Mouse (Mus musculus): ENCODE results near the gene Kcnk4. TPM values are rescaled to one million over a fixed set of nuclear protein-coding genes. Genes with fewer than 3 reads are reported as not detected.
"Not testable (repeated sequence)": the region's sequence is repeated elsewhere in the genome, so short reads cannot be mapped to it uniquely, and the experiment has no call there.

The Kcnk4 gene
- polyA plus RNA-seq, 1 experiment from 2014 or later, result 0.75 TPM

DNA sequence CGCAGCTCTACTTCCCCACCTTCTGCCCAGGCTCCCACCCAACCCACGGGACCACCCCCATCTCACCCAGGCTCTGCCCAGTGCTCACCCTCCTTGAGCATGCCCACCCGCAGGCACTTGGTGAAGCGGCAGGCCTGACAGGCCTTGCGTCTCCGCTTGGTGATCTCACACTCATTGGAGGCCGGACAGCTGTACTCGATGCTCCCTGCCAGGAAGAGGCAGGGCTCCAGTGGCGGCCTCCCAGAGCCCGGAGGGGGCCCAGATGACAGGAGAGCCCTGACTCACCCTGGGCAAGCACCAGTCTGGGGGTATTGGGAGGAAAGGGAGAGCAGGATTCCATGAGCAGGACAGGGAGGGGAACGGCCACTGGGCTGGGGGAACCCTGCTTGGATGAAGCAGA, 20.3 kb downstream of the Kcnk4 start:
- Histone ChIP-seq H3K4me2 (replicated peaks; ENCODE audit: low read depth) (no peak overlapping the region), H3K9me3 (ENCODE audit: control insufficient read depth, low read length) (no peaks in the 10 kb centered on the region), H3K4me3 (ENCODE audit: low read depth, low read length) (no peak overlapping the region), H3K4me1 (replicated peaks; ENCODE audit: control insufficient read depth, insufficient read depth) (no peaks in the 10 kb centered on the region), H3K27me3 (ENCODE audit: control insufficient read depth, insufficient read depth, low read length) (no peaks in the 10 kb centered on the region), H3K9ac (ENCODE audit: low read length) (0 out of 2 replicates have a peak overlapping the region, but pooled peaks have one; percentile 13), H3K36me3 (ENCODE audit: control insufficient read depth, insufficient read depth, low read length) (peaks cover 15% of the 10 kb centered on the region), H3K27ac (replicated peaks) (0 out of 2 replicates have a peak overlapping the region, but pooled peaks have one; percentile 18)
- no peak for TF ChIP-seq CTCF (IDR thresholded peaks at IDR 0.05; ENCODE audit: low read depth)
- no peak for TF ChIP-seq EP300 (optimal IDR thresholded peaks at IDR 0.05)
- DNase-seq (ENCODE audit: low spot score) (peak; percentile 14), ATAC-seq (ENCODE audit: low FRiP score, low TSS enrichment) (no peak)
- 60% methylated on average over 11 of the region's 11 CpGs for WGBS

GRCm38 (mm10) chr19:6913036-6913435, 21.3 kb downstream of the Kcnk4 start:
- no peak overlapping the region for H3K4me3 ChIP-seq (ENCODE audit: low read depth, low read length)
- peaks cover 3% of the 10 kb centered on the region; the same call in 1 of the 2 replicates for H3K4me1 ChIP-seq (replicated peaks; ENCODE audit: control insufficient read depth, insufficient read depth)
- no peak overlapping the region for H3K4me2 ChIP-seq (replicated peaks; ENCODE audit: low read depth)
- no peaks in the 10 kb centered on the region for H3K9me3 ChIP-seq (ENCODE audit: control insufficient read depth, low read length)
- TF ChIP-seq EP300 (optimal IDR thresholded peaks at IDR 0.05) (no peak), CTCF (IDR thresholded peaks at IDR 0.05; ENCODE audit: low read depth) (no peak)
- H3K9ac ChIP-seq (ENCODE audit: low read length), result no peak overlapping the region
- WGBS, result 72% methylated on average over 6 of the region's 6 CpGs
- no peaks in the 10 kb centered on the region for H3K27me3 ChIP-seq (ENCODE audit: control insufficient read depth, insufficient read depth, low read length)
- DNase-seq (ENCODE audit: low spot score) (no peak), ATAC-seq (ENCODE audit: low FRiP score, low TSS enrichment) (no peak)
- no peak overlapping the region for H3K27ac ChIP-seq (replicated peaks)
- peaks cover 15% of the 10 kb centered on the region for H3K36me3 ChIP-seq (ENCODE audit: control insufficient read depth, insufficient read depth, low read length)

GRCm38 (mm10) chr19:6912205-6912970, 21.9 kb downstream of the Kcnk4 start:
- 94% methylated on average over 15 of the region's 15 CpGs for WGBS
- Histone ChIP-seq H3K9me3 (ENCODE audit: control insufficient read depth, low read length) (no peaks in the 10 kb centered on the region), H3K4me3 (ENCODE audit: low read depth, low read length) (no peak overlapping the region), H3K9ac (ENCODE audit: low read length) (no peak overlapping the region), H3K27ac (replicated peaks) (no peak overlapping the region), H3K4me1 (replicated peaks; ENCODE audit: control insufficient read depth, insufficient read depth) (peaks cover 4% of the 10 kb centered on the region; the same call in 1 of the 2 replicates), H3K4me2 (replicated peaks; ENCODE audit: low read depth) (no peak overlapping the region), H3K27me3 (ENCODE audit: control insufficient read depth, insufficient read depth, low read length) (no peaks in the 10 kb centered on the region), H3K36me3 (ENCODE audit: control insufficient read depth, insufficient read depth, low read length) (peaks cover 15% of the 10 kb centered on the region)
- DNase-seq (ENCODE audit: low spot score) (peak; percentile 16), ATAC-seq (ENCODE audit: low FRiP score, low TSS enrichment) (no peak)
- TF ChIP-seq EP300 (optimal IDR thresholded peaks at IDR 0.05) (no peak), CTCF (IDR thresholded peaks at IDR 0.05; ENCODE audit: low read depth) (no peak)

GRCm38 (mm10) chr19:6911101-6912074, 22.9 kb downstream of the Kcnk4 start:
- peak overlapping the region; percentile 25; the same call in 1 of the 2 replicates for H3K4me2 ChIP-seq (replicated peaks; ENCODE audit: low read depth)
- no peak overlapping the region for H3K4me3 ChIP-seq (ENCODE audit: low read depth, low read length)
- no peak for TF ChIP-seq EP300 (optimal IDR thresholded peaks at IDR 0.05)
- TF ChIP-seq CTCF (IDR thresholded peaks at IDR 0.05; ENCODE audit: low read depth), result no peak
- H3K9me3 ChIP-seq (ENCODE audit: control insufficient read depth, low read length), result no peaks in the 10 kb centered on the region
- peak overlapping the region; percentile 4; the same call in 1 of the 2 replicates for H3K9ac ChIP-seq (ENCODE audit: low read length)
- WGBS, result 85% methylated on average over 19 of the region's 19 CpGs
- peaks cover 15% of the 10 kb centered on the region for H3K36me3 ChIP-seq (ENCODE audit: control insufficient read depth, insufficient read depth, low read length)
- peak; percentile 18 for DNase-seq (ENCODE audit: low spot score)
- 0 out of 2 replicates have a peak overlapping the region, but pooled peaks have one; percentile 4 for H3K27ac ChIP-seq (replicated peaks)
- no peaks in the 10 kb centered on the region for H3K27me3 ChIP-seq (ENCODE audit: control insufficient read depth, insufficient read depth, low read length)
- ATAC-seq (ENCODE audit: low FRiP score, low TSS enrichment), result no peak
- peaks cover 4% of the 10 kb centered on the region; the same call in 1 of the 2 replicates for H3K4me1 ChIP-seq (replicated peaks; ENCODE audit: control insufficient read depth, insufficient read depth)

GRCm38 (mm10) chr19:6910306-6910705, 24.0 kb downstream of the Kcnk4 start:
- H3K27ac ChIP-seq (replicated peaks), result peak overlapping the region; percentile 98
- H3K36me3 ChIP-seq (ENCODE audit: control insufficient read depth, insufficient read depth, low read length), result peaks cover 22% of the 10 kb centered on the region
- H3K9ac ChIP-seq (ENCODE audit: low read length), result peak overlapping the region; percentile 64
- not testable (repeated sequence) for H3K27me3 ChIP-seq (ENCODE audit: control insufficient read depth, insufficient read depth, low read length); H3K9me3 ChIP-seq (ENCODE audit: control insufficient read depth, low read length); H3K4me1 ChIP-seq (replicated peaks; ENCODE audit: control insufficient read depth, insufficient read depth); DNase-seq (ENCODE audit: low spot score)
- H3K4me3 ChIP-seq (ENCODE audit: low read depth, low read length), result peak overlapping the region; percentile 57
- WGBS, result 1% methylated on average over 25 of the region's 30 CpGs
- ATAC-seq (ENCODE audit: low FRiP score, low TSS enrichment), result peak; percentile 8; the same call in 1 of the 2 replicates
- H3K4me2 ChIP-seq (replicated peaks; ENCODE audit: low read depth), result peak overlapping the region; percentile 63

All from stomach, postnatal 0 days (tissue).